Mouse (Mus musculus) activated CD4-positive, CD25-positive, alpha-beta regulatory T cell, adult 4 months (primary cell): ENCODE measurements around the gene Osbpl7. TPM values are rescaled to one million over a fixed set of nuclear protein-coding genes. Genes with fewer than 3 reads are reported as not detected.

Experiments
- ATAC-seq: one replicate; pipeline ENCODE4 v1.8.0; 2017
- polyA plus RNA-seq, 2 experiments: library from polyadenylated mRNA; unstranded; fragments of 100-300 nt; shearing (Covaris generic); gene quantifications; one replicate each; pipeline ENCODE4 v1.2.1; 2017

The Osbpl7 gene
- 10 to 100 TPM; 21.3 to 25.8 TPM for polyA plus RNA-seq

GRCm38 (mm10) chr11:97050216-97050943, at the start of gene Osbpl7:
Gene Osbpl7 (plus strand): TSS chr11:97050628.
- ATAC-seq: peak; percentile 90

- no peak for ATAC-seq
These were observed 47.3 kb upstream of the Osbpl7 start for GRCm38 (mm10) chr11:97003170-97003569.

GRCm38 (mm10) chr11:97007093-97007794, 43.2 kb upstream of the Osbpl7 start:
- peak; percentile 84 for ATAC-seq

- ATAC-seq: no peak
These were observed 41.1 kb upstream of the Osbpl7 start for GRCm38 (mm10) chr11:97009198-97009790.

GRCm38 (mm10) chr11:97013121-97013670, 37.2 kb upstream of the Osbpl7 start, which contains the start of gene Sp6:
Gene Sp6 (plus strand): TSS chr11:97013394.
- ATAC-seq: no peak

- no peak for ATAC-seq
These were observed 32.5 kb upstream of the Osbpl7 start for GRCm38 (mm10) chr11:97017696-97018582.

- ATAC-seq: peak; percentile 20
These were observed 31.7 kb upstream of the Osbpl7 start for GRCm38 (mm10) chr11:97018583-97019344.

GRCm38 (mm10) chr11:97019345-97019708, 31.1 kb upstream of the Osbpl7 start:
- no peak for ATAC-seq

GRCm38 (mm10) chr11:97021121-97021765, 29.2 kb upstream of the Osbpl7 start:
- ATAC-seq: no peak

GRCm38 (mm10) chr11:97021873-97022484, 28.4 kb upstream of the Osbpl7 start:
- peak; percentile 66 for ATAC-seq

GRCm38 (mm10) chr11:97024977-97025376, 25.5 kb upstream of the Osbpl7 start:
- no peak for ATAC-seq

GRCm38 (mm10) chr11:97025721-97026344, 24.6 kb upstream of the Osbpl7 start:
- peak; percentile 52 for ATAC-seq

- peak; percentile 69 for ATAC-seq
These were observed 20.6 kb upstream of the Osbpl7 start, which contains the start of gene Scrn2 for GRCm38 (mm10) chr11:97029686-97030417. Gene Scrn2 (plus strand): TSS chr11:97029938.

GRCm38 (mm10) chr11:97030426-97030825, 20.0 kb upstream of the Osbpl7 start:
- ATAC-seq: no peak

- no peak for ATAC-seq
These were observed 18.5 kb upstream of the Osbpl7 start for GRCm38 (mm10) chr11:97031977-97032376.

- no peak for ATAC-seq
These were observed 17.9 kb upstream of the Osbpl7 start for GRCm38 (mm10) chr11:97032499-97032898.

- no peak for ATAC-seq
These were observed 16.6 kb upstream of the Osbpl7 start for GRCm38 (mm10) chr11:97033781-97034180.

GRCm38 (mm10) chr11:97036141-97036540, 14.3 kb upstream of the Osbpl7 start:
- no peak for ATAC-seq

GRCm38 (mm10) chr11:97038881-97039280, 11.5 kb upstream of the Osbpl7 start:
- ATAC-seq: no peak
